Mouse (Mus musculus): ENCODE data around the gene Coq5.

Gene Coq5

DNA sequence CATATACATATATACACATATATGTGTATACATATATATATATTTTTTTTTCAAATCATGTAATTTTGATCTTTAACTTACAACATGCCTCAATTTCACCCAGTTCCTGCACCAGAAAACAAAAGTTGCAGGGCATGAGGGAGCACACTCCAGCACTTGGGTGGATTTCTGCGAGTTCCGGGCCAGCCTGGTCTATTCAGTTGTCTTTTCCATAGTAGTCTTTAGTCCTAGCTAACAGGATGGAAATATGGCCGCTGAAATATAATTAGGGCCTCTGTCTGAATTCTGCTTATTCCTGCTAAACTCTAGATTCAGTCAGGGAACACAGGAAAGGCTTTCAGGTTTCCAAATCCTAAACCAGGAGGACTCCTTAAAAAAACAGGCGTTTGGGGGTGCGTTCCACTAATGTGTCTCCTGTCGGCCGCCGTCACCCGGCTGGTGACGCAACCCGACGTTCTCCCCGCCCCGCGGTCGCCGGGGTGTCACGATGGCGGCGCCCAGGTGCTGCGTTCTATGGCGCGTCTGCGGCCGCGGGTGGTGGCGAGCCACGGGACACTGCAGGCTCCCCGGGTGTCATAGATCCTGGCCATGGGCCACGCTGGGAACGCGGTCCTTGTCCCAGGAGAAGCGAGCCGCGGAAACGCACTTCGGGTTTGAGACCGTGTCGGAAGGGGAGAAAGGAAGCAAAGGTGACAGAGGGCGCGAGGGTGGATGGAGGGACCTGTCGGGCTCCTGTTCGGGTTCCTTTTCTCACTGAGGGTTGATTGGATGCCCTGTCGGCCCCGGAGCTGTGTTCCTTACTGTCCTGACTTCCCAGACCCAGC is at the start of gene Coq5:
Gene Coq5, plus strand, starts transcription at position 441 of the 824 bp plus-strand sequence.
- peak; percentile 90 for DNase-seq

DNA sequence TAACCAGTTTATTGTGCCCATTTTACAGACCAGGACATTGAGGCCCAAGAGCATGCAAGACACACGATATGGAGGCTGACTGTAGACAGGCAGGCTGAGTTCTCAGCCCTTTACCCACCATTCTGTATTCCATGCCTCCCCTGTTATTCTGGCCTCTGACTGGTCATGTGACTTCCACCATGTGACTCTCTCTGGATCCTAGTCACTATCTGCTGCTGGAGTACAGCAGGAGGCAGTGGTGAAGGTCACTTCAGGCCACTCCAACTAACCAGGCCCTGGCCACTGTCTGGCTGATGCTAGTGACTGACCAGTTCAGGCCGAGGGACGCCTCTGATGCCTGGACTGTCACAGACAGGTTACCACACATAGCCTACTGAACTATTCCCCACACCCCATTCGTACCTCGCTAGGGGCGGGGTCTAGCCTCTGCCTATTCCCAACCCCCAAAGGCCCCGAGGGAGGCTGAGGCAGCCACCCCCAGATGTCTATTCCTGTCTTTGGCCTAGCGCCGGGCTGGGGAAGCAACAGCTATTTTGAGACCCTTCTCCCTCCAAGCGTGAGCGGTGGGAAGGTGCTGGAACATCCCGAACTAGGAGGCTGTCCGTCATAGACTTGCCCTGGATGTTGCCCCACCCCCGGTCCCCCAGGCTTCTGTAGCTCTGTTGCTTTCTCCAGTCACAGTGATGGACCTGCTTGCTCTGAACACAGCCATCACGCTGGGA is 48.5 kb upstream of the Coq5 start:
- peak; percentile 69 for DNase-seq

DNA sequence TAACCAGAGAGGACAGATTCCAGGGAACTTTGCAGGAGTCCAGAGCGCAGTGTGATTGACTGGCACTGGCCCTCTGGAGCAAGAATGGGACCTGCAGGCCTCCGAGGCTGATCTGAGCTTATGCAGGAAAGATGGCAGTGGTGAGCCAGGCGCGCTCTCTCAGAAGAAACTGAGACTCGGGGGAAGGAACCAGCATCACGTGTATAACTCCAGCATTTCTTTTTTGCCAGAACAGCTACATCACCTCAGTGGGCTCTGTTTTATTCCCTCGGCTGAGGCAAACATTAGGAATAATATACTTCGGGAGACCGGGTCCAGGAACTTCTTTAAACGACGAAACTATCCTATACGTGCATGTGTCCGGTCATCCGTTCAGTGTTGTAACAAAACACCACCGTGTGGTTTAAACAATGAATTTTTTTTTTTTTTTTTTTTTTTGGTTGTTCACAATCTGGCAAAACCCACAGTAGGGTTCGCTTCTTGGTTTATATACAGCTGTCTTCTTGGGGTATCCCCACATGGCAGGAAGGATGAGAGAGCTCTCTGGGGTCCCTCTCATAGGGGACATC is 47.8 kb upstream of the Coq5 start:
- no peak for DNase-seq

DNA sequence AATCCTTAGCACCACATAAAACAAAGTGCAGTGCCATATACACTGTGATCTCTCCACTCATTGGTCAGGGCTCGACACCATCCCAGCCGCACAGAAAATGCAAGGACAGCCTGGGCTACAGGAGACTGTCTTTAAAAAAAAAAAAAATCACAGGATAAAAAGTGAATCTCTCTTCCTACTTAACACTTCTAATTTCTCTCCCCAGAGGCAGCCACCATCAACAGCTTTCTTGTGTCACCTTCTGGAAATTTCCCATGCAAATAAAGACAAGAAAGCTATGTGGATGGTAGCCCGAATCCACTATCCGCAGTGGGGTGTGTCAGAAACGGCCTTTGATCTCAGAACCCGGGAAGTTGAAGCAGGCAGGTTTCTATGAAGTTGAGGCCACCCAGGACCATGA is 47.0 kb upstream of the Coq5 start:
- DNase-seq = no peak

DNA sequence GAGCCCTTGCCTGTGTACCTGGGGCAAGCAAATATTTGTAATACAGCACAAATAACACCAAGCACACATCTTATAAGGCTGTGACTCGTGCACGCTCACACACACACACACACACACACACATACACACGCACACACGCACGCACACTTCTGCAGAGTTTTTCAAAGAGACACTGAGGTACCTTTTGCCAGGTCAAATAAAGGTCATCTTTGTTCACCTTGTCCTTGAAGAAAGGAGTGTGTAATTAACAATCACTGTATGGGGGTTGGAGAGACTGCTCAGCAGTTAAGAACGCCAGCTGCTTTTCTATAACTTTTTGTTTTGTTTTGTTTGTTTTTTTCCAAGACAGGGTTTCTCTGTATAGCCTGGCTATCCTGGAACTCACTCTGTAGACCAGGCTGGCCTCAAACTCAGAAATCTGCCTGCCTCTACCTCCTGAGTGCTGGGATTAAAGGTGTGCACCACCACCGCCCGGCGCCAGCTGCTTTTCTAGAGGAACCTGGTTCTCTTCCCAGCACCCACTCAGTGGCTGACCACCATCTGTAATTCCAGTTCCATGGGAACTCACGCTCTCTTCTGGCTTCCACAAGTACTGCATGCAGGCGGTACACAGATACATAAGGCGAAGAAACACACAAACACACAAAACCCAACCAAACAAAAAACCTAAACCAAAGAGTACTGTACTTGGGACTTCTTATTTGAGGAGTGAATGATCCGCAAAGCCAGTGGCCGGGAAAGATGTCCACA is 46.3 kb upstream of the Coq5 start:
- DNase-seq = no peak

DNA sequence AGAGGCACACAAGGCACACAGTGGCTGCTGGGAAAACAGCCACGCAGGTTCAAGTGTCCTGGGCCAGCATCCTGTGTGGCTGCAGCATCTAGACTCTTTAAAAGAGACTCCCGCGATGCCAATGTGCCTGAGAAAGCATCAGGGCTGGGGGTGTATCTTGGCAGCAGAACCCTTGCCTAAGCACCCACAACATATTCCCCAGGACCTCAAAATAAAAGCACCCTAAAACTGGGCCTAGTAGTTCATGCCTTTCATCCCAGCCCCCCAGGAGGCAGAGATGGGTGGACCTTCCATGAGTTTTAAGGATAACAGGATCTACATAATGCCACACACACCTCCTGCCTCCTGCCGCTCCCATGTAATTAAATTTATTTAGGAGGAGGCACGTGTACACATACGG is 44.9 kb upstream of the Coq5 start:
- DNase-seq = no peak

DNA sequence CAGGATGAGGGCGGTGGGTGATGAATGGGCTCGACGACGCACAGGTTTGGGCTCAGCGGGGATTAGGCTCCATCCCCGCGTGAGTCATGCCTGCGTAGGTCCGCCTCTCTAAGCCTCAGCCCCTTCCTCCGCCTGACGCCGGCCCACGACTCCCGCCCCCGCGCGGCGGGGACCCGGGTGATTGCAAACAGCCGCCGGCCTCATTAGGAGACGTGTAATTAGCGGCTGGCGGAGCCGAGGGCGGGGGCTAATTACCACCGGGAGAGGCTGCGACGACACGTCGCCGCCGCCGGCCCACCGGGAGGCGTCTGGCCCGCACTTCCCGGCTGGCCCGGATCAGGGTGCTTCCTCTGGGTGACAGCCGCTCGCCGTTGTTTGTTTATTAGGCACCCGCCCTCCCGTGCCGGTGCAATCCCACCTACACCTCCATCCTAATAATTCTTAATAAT is 44.1 kb upstream of the Coq5 start:
- peak; percentile 68 for DNase-seq

DNA sequence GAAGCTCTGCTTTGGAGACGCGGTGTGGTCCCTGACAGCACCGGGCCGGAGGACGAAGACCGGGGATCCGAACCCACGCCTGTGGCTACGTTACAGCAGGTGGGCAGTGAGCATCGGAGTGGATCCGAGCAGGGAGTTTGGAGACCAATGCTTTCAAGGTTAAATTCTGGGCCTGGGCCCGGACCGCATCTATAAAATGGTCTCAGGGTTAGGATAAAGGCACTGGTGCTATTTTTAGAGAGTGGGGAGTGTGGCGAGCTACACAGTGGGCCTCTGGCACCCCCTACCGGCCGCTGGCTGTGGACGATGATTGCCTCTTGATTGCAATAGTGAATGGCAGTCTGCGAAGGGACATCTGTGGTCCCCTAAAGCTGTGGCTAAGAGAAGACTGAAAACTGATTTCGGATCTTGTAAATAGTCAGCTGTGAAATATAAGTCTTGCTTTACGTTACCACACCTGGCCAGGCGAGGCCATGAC is 43.6 kb upstream of the Coq5 start, which contains the start of gene Pop5:
Gene Pop5, plus strand, starts transcription at position 51 of the 478 bp plus-strand sequence.
- peak; percentile 96 for DNase-seq

- DNase-seq = peak; percentile 90
Measured at GRCm38 (mm10) chr5:115237803-115238728, 41.4 kb upstream of the Coq5 start.

DNA sequence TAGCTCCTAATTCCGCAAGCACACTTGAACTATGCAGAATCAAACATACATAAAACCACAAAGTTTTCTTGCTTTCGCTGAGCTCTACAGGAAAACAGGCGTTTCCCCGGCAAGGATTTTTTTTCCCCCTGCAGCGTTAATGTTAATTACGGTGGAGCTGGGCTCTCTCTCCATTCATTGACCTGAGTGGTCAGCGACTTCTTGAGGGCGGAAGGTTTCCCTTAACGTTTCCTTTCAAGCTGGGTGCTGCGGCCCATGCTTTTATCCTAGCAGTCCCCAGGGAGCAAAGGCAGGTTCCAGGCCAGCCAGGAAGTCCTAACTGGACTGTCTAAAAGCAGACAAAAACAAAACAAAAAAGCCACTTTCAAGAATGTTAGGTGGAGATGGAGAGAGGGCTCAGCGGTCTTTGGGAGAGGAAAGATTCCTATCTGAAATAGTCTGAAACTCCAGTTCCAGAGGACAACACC is 40.7 kb upstream of the Coq5 start:
- no peak for DNase-seq

- DNase-seq = no peak
Measured at GRCm38 (mm10) chr5:115240191-115240590, 39.3 kb upstream of the Coq5 start.

- no peak for DNase-seq
Measured at GRCm38 (mm10) chr5:115255472-115255871, 24.0 kb upstream of the Coq5 start.

DNA sequence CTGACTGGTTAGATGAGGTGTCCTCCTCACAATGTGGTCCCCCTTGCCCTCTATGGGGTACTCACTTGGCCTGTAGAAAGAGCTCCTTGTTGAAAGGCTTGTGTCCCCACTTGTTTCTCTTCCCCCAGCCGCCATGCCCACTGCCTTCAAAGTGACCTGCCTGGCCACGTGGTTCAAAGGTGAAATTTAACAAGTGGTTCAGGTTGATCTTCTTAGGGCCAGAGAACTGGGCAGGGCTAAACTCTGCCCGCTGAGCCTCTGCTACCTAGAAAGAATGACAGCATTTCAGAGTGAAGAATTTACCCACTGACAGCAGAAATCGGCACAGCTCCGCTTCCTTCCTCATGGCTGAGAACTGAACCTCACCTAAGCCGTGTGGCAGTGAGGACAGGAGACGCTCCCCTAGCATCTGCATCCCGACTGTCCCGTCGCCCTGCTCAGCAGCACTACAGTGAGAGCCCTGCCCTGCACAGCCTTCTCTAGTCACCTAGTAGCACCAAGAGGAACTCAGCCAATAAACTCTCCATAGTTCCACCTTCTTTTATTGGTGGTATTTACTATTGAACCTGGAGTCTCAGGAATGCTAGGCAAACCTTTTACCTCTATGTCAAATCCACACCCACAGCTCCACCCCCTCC is 22.4 kb upstream of the Coq5 start:
- no peak for DNase-seq

- DNase-seq = no peak
Measured at GRCm38 (mm10) chr5:115260356-115260755, 19.1 kb upstream of the Coq5 start.

- DNase-seq = no peak
Measured at GRCm38 (mm10) chr5:115261141-115261540, 18.3 kb upstream of the Coq5 start.

DNA sequence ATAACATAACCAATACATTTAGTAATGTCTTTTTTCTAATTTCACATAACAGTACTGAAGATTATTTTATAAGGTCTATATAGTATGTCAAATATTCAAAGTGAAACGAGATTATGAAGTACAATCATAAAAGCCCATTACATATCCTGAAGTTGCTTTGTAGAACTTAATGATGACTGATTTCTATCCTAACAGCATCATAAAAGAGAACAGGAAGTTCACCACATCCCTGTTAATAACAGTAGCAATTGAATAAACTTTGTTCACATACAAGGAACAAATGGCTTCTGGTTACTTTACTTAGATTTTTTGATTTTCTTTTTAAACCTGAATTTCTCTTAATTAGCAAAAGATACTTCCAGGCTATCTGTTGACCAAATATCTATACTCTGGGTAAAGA is 17.6 kb upstream of the Coq5 start:
- DNase-seq = no peak

GRCm38 (mm10) chr5:115262502-115263291 is 16.8 kb upstream of the Coq5 start:
- DNase-seq = no peak

DNA sequence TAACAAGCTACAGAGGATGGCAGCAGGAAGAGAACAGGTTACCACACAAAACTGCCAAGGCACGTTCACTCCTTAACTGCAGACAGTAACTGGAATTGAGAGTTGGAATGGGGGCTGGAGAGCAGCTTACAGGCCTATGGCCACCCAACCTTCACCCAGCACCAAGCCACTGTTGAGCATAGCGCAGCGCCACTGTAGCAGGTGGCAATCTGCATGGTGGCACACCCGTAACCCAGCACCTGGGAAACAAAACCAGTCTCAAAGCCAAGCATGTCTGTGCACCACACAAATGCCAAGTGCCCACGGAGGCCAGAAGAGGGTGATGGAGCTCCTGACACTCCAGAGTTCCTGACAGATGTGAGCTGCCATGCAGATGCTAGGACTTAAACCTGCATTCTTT is 13.1 kb upstream of the Coq5 start:
- DNase-seq = no peak

GRCm38 (mm10) chr5:115266787-115267468 is 12.5 kb upstream of the Coq5 start:
- DNase-seq = no peak
